Mouse (Mus musculus) lung, postnatal 0 days (tissue): ENCODE data around the gene Rgs11. TPM values are rescaled to one million over a fixed set of nuclear protein-coding genes. Genes with fewer than 3 reads are reported as not detected.

Experiments
- ATAC-seq: fragments of 200-750 bp; cut with Nextera tagmentation; 2 replicates; pipeline ENCODE4 v1.8.0; 2017; ENCODE audit warnings: moderate library complexity
- DNase-seq: peaks from one replicate; pipeline ENCODE4 v3.0.0-alpha.2; 2016; ENCODE audit warnings: low spot score
- H3K27ac ChIP-seq: fragments of 300-500 bp; sonication (generic); 2 replicates; pipeline ENCODE4 v1.5.1; 2014; ENCODE audit warnings: antibody characterized with exemption, mild to moderate bottlenecking, low read length, mixed read lengths
- H3K27me3 ChIP-seq: fragments of 300-500 bp; sonication (generic); replicated peaks from 2 replicates; pipeline ENCODE4 v1.6.1; 2014; ENCODE audit warnings: low read length, mixed read lengths; ENCODE audit not compliant: insufficient read depth
- H3K36me3 ChIP-seq: fragments of 300-500 bp; sonication (generic); 2 replicates; pipeline ENCODE4 v1.6.1; 2014; ENCODE audit warnings: low read length, mixed read lengths; ENCODE audit not compliant: insufficient read depth
- H3K4me1 ChIP-seq: fragments of 300-500 bp; sonication (generic); 2 replicates; pipeline ENCODE4 v1.6.1; 2014; ENCODE audit warnings: antibody characterized with exemption, low read depth, low read length, mixed read lengths; ENCODE audit not compliant: insufficient read depth
- H3K4me2 ChIP-seq: fragments of 300-500 bp; sonication (generic); replicated peaks from 2 replicates; pipeline ENCODE4 v1.6.1; 2014; ENCODE audit warnings: low read depth, mild to moderate bottlenecking, low read length, moderate library complexity, mixed read lengths
- H3K4me3 ChIP-seq: fragments of 300-500 bp; sonication (generic); 2 replicates; pipeline ENCODE4 v1.5.1; 2014; ENCODE audit warnings: low read depth, low read length
- H3K9ac ChIP-seq: fragments of 300-500 bp; sonication (generic); replicated peaks from 2 replicates; pipeline ENCODE4 v1.6.1; 2014; ENCODE audit warnings: low read depth, mild to moderate bottlenecking
- H3K9me3 ChIP-seq: fragments of 300-500 bp; sonication (generic); 2 replicates; pipeline ENCODE4 v1.6.1; 2016; ENCODE audit warnings: low read length, mixed read lengths
- CTCF ChIP-seq: IDR thresholded peaks from 2 replicates; pipeline ENCODE4 v1.5.1; 2016; ENCODE audit warnings: antibody characterized with exemption, mild to moderate bottlenecking
- EP300 ChIP-seq: IDR thresholded peaks from 2 replicates; pipeline ENCODE4 v1.6.1; 2016; ENCODE audit warnings: antibody characterized with exemption, mild to moderate bottlenecking, control low read depth
- WGBS: fragments of 180-500 bp; shearing (Covaris S2); extraction: QIAGEN DNeasy Blood & Tissue Kit; methylation state at CpG from one replicate; pipeline ENCODE4 v1.1.7; 2014; 5-methylcytosine and 5-hydroxymethylcytosine counted together
- polyA plus RNA-seq: library from polyadenylated mRNA; unstranded; fragments of >200 nt; fragmentation: Nextera tagmentation; extraction: Ambion mirVana; gene quantifications from 2 replicates; pipeline ENCODE4 v1.2.1, GENCODE M21; 2015

The Rgs11 gene
- polyA plus RNA-seq, 1 experiment from 2014 or later, result 11.8 TPM

GRCm38 (mm10) chr17:26244101-26244841 is 41.5 kb downstream of the Rgs11 start, which contains the start of gene Fam234a:
Gene Fam234a (minus strand): TSS chr17:26244242.
- Histone ChIP-seq H3K9me3 (no peaks in the 10 kb centered on the region), H3K4me3 (peak within 1 kb of the TSS; percentile 53), H3K4me1 (peaks cover 3% of the 10 kb centered on the region; the same call in 1 of the 2 replicates), H3K36me3 (no peaks in the 10 kb centered on the region), H3K27ac (peak within 1 kb of the TSS; percentile 74), H3K9ac (no peak within 1 kb of the TSS; the same call in 1 of the 2 replicates), H3K27me3 (no peaks in the 10 kb centered on the region), H3K4me2 (peak within 1 kb of the TSS; percentile 61)
- DNase-seq, result peak; percentile 99
- no peak for TF ChIP-seq EP300
- no peak; the same call in 1 of the 2 replicates for TF ChIP-seq CTCF
- ATAC-seq, result peak; percentile 98
- 4% methylated on average over 33 of the region's 33 CpGs for WGBS

DNA sequence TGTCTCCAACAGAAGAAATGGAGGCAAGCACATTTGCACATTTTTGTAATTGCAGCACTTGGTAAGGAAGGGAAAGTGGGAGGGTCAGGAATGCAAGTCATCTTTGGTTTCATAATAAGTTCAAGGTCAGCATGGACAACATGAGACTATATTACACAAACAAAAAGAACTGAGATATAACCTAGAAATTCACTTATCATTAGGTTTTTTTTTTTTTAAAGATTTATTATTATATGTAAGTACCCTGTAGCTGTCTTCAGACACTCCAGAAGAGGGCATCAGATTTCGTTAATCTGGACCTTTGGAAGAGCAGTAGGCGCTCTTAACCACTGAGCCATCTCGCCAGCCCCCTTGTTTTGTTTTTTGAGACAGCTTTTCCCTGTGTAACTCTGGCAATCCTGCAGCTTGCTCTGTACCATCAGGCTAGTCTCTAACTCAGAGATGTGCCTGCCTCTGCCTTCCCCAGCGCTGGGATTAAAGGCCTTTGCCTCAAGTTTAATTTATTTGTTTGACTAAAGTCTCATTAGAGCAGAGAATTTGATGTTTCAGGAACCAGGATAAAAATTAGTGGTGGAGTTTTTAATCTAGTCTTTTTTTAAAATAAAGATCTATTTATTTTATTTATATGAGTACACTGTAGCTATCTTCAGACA is 49.3 kb downstream of the Rgs11 start:
- Histone ChIP-seq H3K27ac (no peak overlapping the region), H3K4me3 (peak overlapping the region; percentile 85), H3K4me1 (peaks cover 4% of the 10 kb centered on the region; the same call in 1 of the 2 replicates), H3K4me2 (peak overlapping the region; percentile 81; the same call in 1 of the 2 replicates), H3K9me3 (no peaks in the 10 kb centered on the region), H3K27me3 (no peaks in the 10 kb centered on the region), H3K9ac (no peak overlapping the region), H3K36me3 (no peaks in the 10 kb centered on the region; the same call in 1 of the 2 replicates)
- TF ChIP-seq EP300 (no peak), CTCF (no peak)
- no peak for ATAC-seq
- DNase-seq, result no peak
- 58% methylated on average over 4 of the region's 4 CpGs for WGBS

GRCm38 (mm10) chr17:26252539-26253251 is 49.9 kb downstream of the Rgs11 start, which contains the start of gene Luc7l:
Gene Luc7l (plus strand): TSS chr17:26252896.
- Histone ChIP-seq H3K4me2 (peak within 1 kb of the TSS; percentile 81), H3K9ac (peak within 1 kb of the TSS; percentile 95), H3K27ac (peak within 1 kb of the TSS; percentile 99), H3K4me1 (peaks cover 4% of the 10 kb centered on the region; the same call in 1 of the 2 replicates), H3K27me3 (no peaks in the 10 kb centered on the region), H3K4me3 (peak within 1 kb of the TSS; percentile 85), H3K9me3 (no peaks in the 10 kb centered on the region), H3K36me3 (peaks cover 2% of the 10 kb centered on the region; the same call in 1 of the 2 replicates)
- ATAC-seq, result peak; percentile 97
- peak; percentile 96 for DNase-seq
- WGBS, result under 1% methylated on average over 42 of the region's 43 CpGs
- TF ChIP-seq CTCF (no peak), EP300 (peak; percentile 47; the same call in 1 of the 2 replicates)

GRCm38 (mm10) chr17:26253399-26253798 is 50.6 kb downstream of the Rgs11 start:
- H3K9me3 ChIP-seq, result no peaks in the 10 kb centered on the region
- peak overlapping the region; percentile 85 for H3K4me3 ChIP-seq
- H3K36me3 ChIP-seq, result peaks cover 9% of the 10 kb centered on the region; the same call in 1 of the 2 replicates
- H3K4me2 ChIP-seq, result peak overlapping the region; percentile 81
- H3K4me1 ChIP-seq, result peaks cover 4% of the 10 kb centered on the region; the same call in 1 of the 2 replicates
- DNase-seq, result no peak
- ATAC-seq, result peak; percentile 31; the same call in 1 of the 2 replicates
- H3K9ac ChIP-seq, result peak overlapping the region; percentile 95
- H3K27me3 ChIP-seq, result no peaks in the 10 kb centered on the region
- H3K27ac ChIP-seq, result peak overlapping the region; percentile 99
- under 1% methylated on average over 24 of the region's 24 CpGs for WGBS
- no peak for TF ChIP-seq CTCF
- no peak for TF ChIP-seq EP300

DNA sequence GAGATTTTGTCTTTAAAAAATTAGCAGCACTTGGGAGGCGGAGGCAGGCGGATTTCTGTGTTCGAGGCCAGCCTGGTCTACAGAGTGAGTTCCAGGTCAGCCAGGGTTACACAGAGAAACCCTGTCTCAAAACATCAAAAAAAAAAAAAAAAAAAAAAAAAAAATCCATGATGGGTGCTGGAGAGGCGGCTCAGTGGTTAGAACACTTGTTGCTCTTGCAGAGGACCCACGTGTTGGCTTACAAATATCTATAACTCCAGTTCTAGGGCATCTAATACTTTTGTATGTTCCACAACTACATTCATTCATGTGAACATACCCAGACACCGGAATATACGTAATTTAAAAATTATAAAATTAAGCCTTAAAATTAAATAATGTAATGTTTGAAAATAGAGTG is 52.6 kb downstream of the Rgs11 start:
- Histone ChIP-seq H3K27ac (no peak overlapping the region), H3K36me3 (peaks cover 22% of the 10 kb centered on the region; the same call in 1 of the 2 replicates), H3K4me3 (no peak overlapping the region), H3K4me2 (no peak overlapping the region), H3K4me1 (peaks cover 4% of the 10 kb centered on the region; the same call in 1 of the 2 replicates), H3K9me3 (no peaks in the 10 kb centered on the region), H3K27me3 (no peaks in the 10 kb centered on the region), H3K9ac (no peak overlapping the region)
- 93% methylated on average over 7 of the region's 7 CpGs for WGBS
- ATAC-seq (no peak), DNase-seq (no peak)
- no peak for TF ChIP-seq CTCF
- TF ChIP-seq EP300, result no peak

Other genes with a start within 250 kb of the Rgs11 start
- 12.7 and 13.9 TPM in 2 replicates for gene Capn15, start 217.2 kb upstream of the Rgs11 start, polyA plus RNA-seq
- gene Rab11fip3, start 133.4 kb upstream of the Rgs11 start, polyA plus RNA-seq, result 7.2 and 9.3 TPM in 2 replicates
- 18.7 and 23.8 TPM in 2 replicates for gene Decr2, start 112.6 kb upstream of the Rgs11 start, polyA plus RNA-seq
- gene Nme4, start 107.3 kb upstream of the Rgs11 start, polyA plus RNA-seq, result 8.5 and 9.2 TPM in 2 replicates
- gene Tmem8, start 89.7 kb upstream of the Rgs11 start, polyA plus RNA-seq, result 7.9 and 9.1 TPM in 2 replicates
- gene Mrpl28, start 79.5 kb upstream of the Rgs11 start, polyA plus RNA-seq, result 109 and 110 TPM in 2 replicates
- gene Axin1, start 64.3 kb upstream of the Rgs11 start, polyA plus RNA-seq, result 10.2 and 10.5 TPM in 2 replicates
- 0.40 and 0.49 TPM in 2 replicates for gene Pdia2, start 3.9 kb upstream of the Rgs11 start, polyA plus RNA-seq
- 22.9 and 23.8 TPM in 2 replicates for gene Arhgdig, start 4.8 kb downstream of the Rgs11 start, polyA plus RNA-seq
- gene Fam234a, start 41.3 kb downstream of the Rgs11 start, polyA plus RNA-seq, result 71.2 and 71.8 TPM in 2 replicates
- gene Luc7l, start 49.9 kb downstream of the Rgs11 start, polyA plus RNA-seq, result 42.2 and 46.6 TPM in 2 replicates
- 0.98 and 1.5 TPM in 2 replicates for gene Neurl1b, start 211.9 kb downstream of the Rgs11 start, polyA plus RNA-seq